Mouse (Mus musculus) MEL (cell line): ENCODE measurements at regions not wholly inside any gene's neighbourhood (a gene's known extent, or its start where the extent isn't known, plus 50 kb on each side); places are given as distances from the start of the nearest gene placed in this dataset.

Experiments
- DNase-seq: peaks from one replicate; pipeline ENCODE4 v3.0.0; 2011; ENCODE audit warnings: low read depth, low spot score
- H3K27ac ChIP-seq: 2 replicates; pipeline ENCODE4 v1.5.1; 2012; ENCODE audit warnings: low read depth, mild to moderate bottlenecking, control low read depth, low read length, moderate library complexity; ENCODE audit not compliant: control insufficient read depth
- H3K27me3 ChIP-seq, 2 experiments: fragments of 150-350 bp in 1 of 2; sonication (generic) in 1 of 2; 2 replicates each; pipeline ENCODE4 v1.6.1; 2012; ENCODE audit warnings: low read length in 2 of 2, mild to moderate bottlenecking in 2 of 2, improper control_type of control experiment in 1 of 2, moderate library complexity in 1 of 2; ENCODE audit not compliant: insufficient read depth in 2 of 2, control insufficient read depth in 1 of 2
- H3K36me3 ChIP-seq, 2 experiments: 2 replicates each; pipeline ENCODE4 v1.6.1; 2012 to 2014; ENCODE audit warnings: low read length in 2 of 2, improper control_type of control experiment in 1 of 2, inconsistent platforms in 1 of 2, mild to moderate bottlenecking in 1 of 2; ENCODE audit not compliant: insufficient read depth in 2 of 2, control insufficient read depth in 1 of 2
- H3K4me1 ChIP-seq, 2 experiments: fragments of 150-350 bp in 1 of 2; sonication (generic) in 1 of 2; 2 replicates each; pipeline ENCODE4 v1.6.1; 2012; ENCODE audit warnings: low read length in 2 of 2, improper control_type of control experiment in 1 of 2, mild to moderate bottlenecking in 1 of 2; ENCODE audit not compliant: insufficient read depth in 2 of 2, control insufficient read depth in 1 of 2
- H3K4me3 ChIP-seq, 2 experiments: fragments of 150-350 bp in 1 of 2; sonication (generic) in 1 of 2; 2 replicates each; pipeline ENCODE4 v1.5.1; 2012; ENCODE audit warnings: low read depth in 2 of 2, low read length in 2 of 2, mild to moderate bottlenecking in 2 of 2, moderate library complexity in 2 of 2, control low read depth in 1 of 2, improper control_type of control experiment in 1 of 2; ENCODE audit not compliant: control insufficient read depth in 1 of 2, insufficient read depth in 1 of 2
- H3K79me2 ChIP-seq: 2 replicates; pipeline ENCODE4 v1.6.1; 2012; ENCODE audit warnings: mild to moderate bottlenecking, low read length, moderate library complexity; ENCODE audit not compliant: control insufficient read depth, poor library complexity, insufficient read depth
- H3K9ac ChIP-seq: 2 replicates; pipeline ENCODE4 v1.6.1; 2012; ENCODE audit warnings: low read depth, mild to moderate bottlenecking, control low read depth, low read length, moderate library complexity; ENCODE audit not compliant: control insufficient read depth, poor library complexity, severe bottlenecking
- H3K9me3 ChIP-seq: fragments of 150-350 bp; sonication (generic); replicated peaks from 2 replicates; pipeline ENCODE4 v1.6.1; 2012; ENCODE audit warnings: mild to moderate bottlenecking, low read length, improper control_type of control experiment, moderate library complexity; ENCODE audit not compliant: insufficient read depth
- BHLHE40 ChIP-seq: IDR thresholded peaks from 2 replicates; pipeline ENCODE4 v1.6.1; 2012; ENCODE audit warnings: low read depth, mild to moderate bottlenecking, inconsistent platforms, low read length, improper control_type of control experiment, borderline replicate concordance
- CHD2 ChIP-seq: IDR thresholded peaks from 2 replicates; pipeline ENCODE4 v1.6.1; 2011; ENCODE audit warnings: low read length, improper control_type of control experiment
- E2F4 ChIP-seq: IDR thresholded peaks from 2 replicates; pipeline ENCODE4 v1.6.1; 2011; ENCODE audit warnings: low read depth, low read length, improper control_type of control experiment, borderline replicate concordance
- ETS1 ChIP-seq: IDR thresholded peaks from 2 replicates; pipeline ENCODE4 v1.6.1; 2012; ENCODE audit warnings: low read depth, mild to moderate bottlenecking, inconsistent platforms, low read length, improper control_type of control experiment, moderate library complexity
- GABPA ChIP-seq: IDR thresholded peaks from 2 replicates; pipeline ENCODE4 v1.6.1; 2012; ENCODE audit warnings: low read depth, mild to moderate bottlenecking, inconsistent platforms, low read length, improper control_type of control experiment, moderate library complexity
- GATA1 ChIP-seq: IDR thresholded peaks from 2 replicates; pipeline ENCODE4 v1.6.1; 2011; ENCODE audit warnings: low read depth, low read length, improper control_type of control experiment
- JUND ChIP-seq: IDR thresholded peaks from 2 replicates; pipeline ENCODE4 v1.6.1; 2011; ENCODE audit warnings: low read depth, mild to moderate bottlenecking, improper control_type of control experiment, low read length
- KAT2A ChIP-seq: conservative IDR thresholded peaks from 2 replicates; pipeline ENCODE4 v1.6.1; 2012; ENCODE audit warnings: low read depth, low read length, improper control_type of control experiment, inconsistent platforms
- MAX ChIP-seq: IDR thresholded peaks from 2 replicates; pipeline ENCODE4 v1.6.1; 2011; ENCODE audit warnings: low read length, improper control_type of control experiment
- MEF2A ChIP-seq: IDR thresholded peaks from 2 replicates; pipeline ENCODE4 v1.6.1; 2014; ENCODE audit warnings: low read depth, mild to moderate bottlenecking, inconsistent platforms, low read length, improper control_type of control experiment; ENCODE audit not compliant: poor library complexity, insufficient replicate concordance, severe bottlenecking; ENCODE audit errors: extremely low read depth
- MXI1 ChIP-seq: IDR thresholded peaks from 2 replicates; pipeline ENCODE4 v1.6.1; 2011; ENCODE audit warnings: mild to moderate bottlenecking, low read depth, low read length, improper control_type of control experiment
- MYB ChIP-seq: IDR thresholded peaks from 2 replicates; pipeline ENCODE4 v1.6.1; 2011; ENCODE audit warnings: mild to moderate bottlenecking, low read depth, low read length, improper control_type of control experiment
- MYC ChIP-seq: IDR thresholded peaks from 2 replicates; pipeline ENCODE4 v1.6.1; 2011; ENCODE audit warnings: low read depth, mild to moderate bottlenecking, low read length, improper control_type of control experiment, moderate library complexity
- NELFE ChIP-seq: IDR thresholded peaks from 2 replicates; pipeline ENCODE4 v1.6.1; 2011; ENCODE audit warnings: low read depth, low read length, improper control_type of control experiment
- NRF1 ChIP-seq: IDR thresholded peaks from 2 replicates; pipeline ENCODE4 v1.6.1; 2014; ENCODE audit warnings: low read depth, mild to moderate bottlenecking, inconsistent platforms, low read length, improper control_type of control experiment, moderate library complexity; ENCODE audit not compliant: poor library complexity, insufficient read depth, severe bottlenecking
- POLR2A ChIP-seq, 2 experiments: IDR thresholded peaks; 2 replicates each; pipeline ENCODE4 v1.6.1; 2011 to 2012; ENCODE audit warnings: low read length in 2 of 2, mild to moderate bottlenecking in 2 of 2, control low read depth in 1 of 2, improper control_type of control experiment in 1 of 2, low read depth in 1 of 2, moderate library complexity in 1 of 2; ENCODE audit not compliant: control insufficient read depth in 1 of 2, insufficient read depth in 1 of 2, poor library complexity in 1 of 2
- POLR2AphosphoS2 ChIP-seq: IDR thresholded peaks from 2 replicates; pipeline ENCODE4 v1.6.1; 2011; ENCODE audit warnings: low read length, improper control_type of control experiment
- UBTF ChIP-seq: IDR thresholded peaks from 2 replicates; pipeline ENCODE4 v1.6.1; 2012; ENCODE audit warnings: low read depth, mild to moderate bottlenecking, inconsistent platforms, low read length, improper control_type of control experiment, moderate library complexity, borderline replicate concordance; ENCODE audit not compliant: insufficient read depth
- USF1 ChIP-seq: IDR thresholded peaks from 2 replicates; pipeline ENCODE4 v1.6.1; 2014; ENCODE audit warnings: low read depth, mild to moderate bottlenecking, inconsistent platforms, low read length, improper control_type of control experiment, moderate library complexity
- ZMIZ1 ChIP-seq: IDR thresholded peaks from 2 replicates; pipeline ENCODE4 v1.6.1; 2012; ENCODE audit warnings: low read depth, mild to moderate bottlenecking, inconsistent platforms, low read length, improper control_type of control experiment, moderate library complexity

GRCm38 (mm10) chr9:62180456-62181181, 58.2 kb upstream of the Glce start:
- Histone ChIP-seq H3K36me3 (no peaks in the 10 kb centered on the region), H3K4me3 (no peak overlapping the region), H3K9ac (no peak overlapping the region), H3K79me2 (no peaks in the 10 kb centered on the region), H3K27me3 (peaks cover 0 to 2% of the 10 kb centered on the region in 2 experiments; a peak in 2 of 4 replicates), H3K4me1 (no peaks in the 10 kb centered on the region), H3K9me3 (no peaks in the 10 kb centered on the region), H3K27ac (no peak overlapping the region)
- no peak for DNase-seq
- TF ChIP-seq ETS1, result no peak
- TF ChIP-seq BHLHE40, result no peak
- TF ChIP-seq ZMIZ1, result no peak
- TF ChIP-seq CHD2, result no peak
- TF ChIP-seq MEF2A, result no peak
- no peak for TF ChIP-seq GATA1
- TF ChIP-seq UBTF, result no peak
- no peak for TF ChIP-seq POLR2A (IDR thresholded peaks at IDR 0.05; ENCODE audit: control insufficient read depth in 1 of 2, insufficient read depth in 1 of 2, low read depth in 1 of 2, low read length in 2 of 2, poor library complexity in 1 of 2)
- no peak for TF ChIP-seq E2F4

GRCm38 (mm10) chr9:62174651-62175050, 52.2 kb upstream of the Glce start:
- H3K27ac ChIP-seq, result no peak overlapping the region
- H3K4me1 ChIP-seq, result no peaks in the 10 kb centered on the region
- no peak overlapping the region for H3K4me3 ChIP-seq
- H3K79me2 ChIP-seq, result no peaks in the 10 kb centered on the region
- TF ChIP-seq ETS1 (no peak), NRF1 (no peak), JUND (no peak), NELFE (no peak), GABPA (no peak), MAX (no peak), POLR2AphosphoS2 (no peak), POLR2A (IDR thresholded peaks at IDR 0.05; ENCODE audit: control insufficient read depth in 1 of 2, insufficient read depth in 1 of 2, low read depth in 1 of 2, low read length in 2 of 2, poor library complexity in 1 of 2) (no peak), MXI1 (no peak), MYB (no peak), KAT2A (no peak), MYC (no peak), UBTF (no peak), USF1 (no peak)
- H3K27me3 ChIP-seq, result no peaks in the 10 kb centered on the region; a peak in 2 of 4 replicates
- DNase-seq, result no peak
- H3K36me3 ChIP-seq, result no peaks in the 10 kb centered on the region
- no peaks in the 10 kb centered on the region for H3K9me3 ChIP-seq
- no peak overlapping the region for H3K9ac ChIP-seq
